Mouse (Mus musculus) embryonic facial prominence, embryonic 14.5 days (tissue): Measurements from ENCODE around the gene Peli2. TPM values are rescaled to one million over a fixed set of nuclear protein-coding genes. Genes with fewer than 3 reads are reported as not detected.

Experiments
- ATAC-seq: fragments of 200-750 bp; cut with Nextera tagmentation; 2 replicates; pipeline ENCODE4 v1.8.0; 2017; ENCODE audit warnings: low read depth, moderate number of reproducible peaks, moderate TSS enrichment
- DNase-seq: peaks from one replicate; pipeline ENCODE4 v3.0.0-alpha.2; 2015; ENCODE audit warnings: low spot score
- H3K27ac ChIP-seq: fragments of 300-500 bp; sonication (generic); replicated peaks from 2 replicates; pipeline ENCODE4 v1.5.1; 2014; ENCODE audit warnings: low read depth, mild to moderate bottlenecking, low read length, moderate library complexity
- H3K27me3 ChIP-seq: fragments of 300-500 bp; sonication (generic); replicated peaks from 2 replicates; pipeline ENCODE4 v1.6.1; 2014; ENCODE audit warnings: low read length; ENCODE audit not compliant: control insufficient read depth, insufficient read depth
- H3K36me3 ChIP-seq: fragments of 300-500 bp; sonication (generic); 2 replicates; pipeline ENCODE4 v1.6.1; 2014; ENCODE audit warnings: low read length, mixed read lengths; ENCODE audit not compliant: control insufficient read depth, insufficient read depth
- H3K4me1 ChIP-seq: fragments of 300-500 bp; sonication (generic); 2 replicates; pipeline ENCODE4 v1.6.1; 2014; ENCODE audit warnings: antibody characterized with exemption, low read length; ENCODE audit not compliant: control insufficient read depth, insufficient read depth
- H3K4me2 ChIP-seq: fragments of 300-500 bp; sonication (generic); 2 replicates; pipeline ENCODE4 v1.6.1; 2014; ENCODE audit warnings: low read depth, mild to moderate bottlenecking, low read length, moderate library complexity, mixed read lengths
- H3K4me3 ChIP-seq: fragments of 300-500 bp; sonication (generic); 2 replicates; pipeline ENCODE4 v1.5.1; 2014; ENCODE audit warnings: low read depth, mild to moderate bottlenecking, low read length
- H3K9ac ChIP-seq: fragments of 300-500 bp; sonication (generic); 2 replicates; pipeline ENCODE4 v1.6.1; 2014; ENCODE audit warnings: low read depth, mild to moderate bottlenecking, low read length, moderate library complexity, mixed read lengths
- H3K9me3 ChIP-seq: fragments of 300-500 bp; sonication (generic); 2 replicates; pipeline ENCODE4 v1.6.1; 2016; ENCODE audit warnings: low read length; ENCODE audit not compliant: control insufficient read depth
- WGBS: fragments of 180-500 bp; shearing (Covaris S2); extraction: QIAGEN DNeasy Blood & Tissue Kit; methylation state at CpG from one replicate; pipeline ENCODE4 v1.1.7; 2014; 5-methylcytosine and 5-hydroxymethylcytosine counted together
- polyA plus RNA-seq: library from polyadenylated mRNA; unstranded; fragments of >200 nt; fragmentation: Nextera tagmentation; extraction: Ambion mirVana; gene quantifications from 2 replicates; pipeline ENCODE4 v1.2.1, GENCODE M21; 2014

Gene Peli2
- polyA plus RNA-seq, 1 experiment from 2014 or later = 5.5 TPM

GRCm38 (mm10) chr14:48289602-48290599 is 169.3 kb downstream of the Peli2 start:
- Histone ChIP-seq H3K36me3 (no peaks in the 10 kb centered on the region), H3K4me3 (no peak overlapping the region), H3K4me1 (no peaks in the 10 kb centered on the region), H3K27ac (no peak overlapping the region), H3K4me2 (no peak overlapping the region), H3K27me3 (no peaks in the 10 kb centered on the region), H3K9ac (no peak overlapping the region), H3K9me3 (no peaks in the 10 kb centered on the region)
- DNase-seq (peak; percentile 24), ATAC-seq (no peak)
- 64% methylated on average over 10 of the region's 10 CpGs for WGBS

GRCm38 (mm10) chr14:48293498-48293897 is 172.9 kb downstream of the Peli2 start:
- Histone ChIP-seq H3K9ac (no peak overlapping the region), H3K36me3 (no peaks in the 10 kb centered on the region), H3K4me1 (peaks cover 10% of the 10 kb centered on the region), H3K27ac (no peak overlapping the region), H3K9me3 (no peaks in the 10 kb centered on the region), H3K4me3 (no peak overlapping the region), H3K27me3 (no peaks in the 10 kb centered on the region), H3K4me2 (no peak overlapping the region)
- DNase-seq = no peak
- 89% methylated on average over 7 of the region's 7 CpGs for WGBS
- ATAC-seq = no peak

DNA sequence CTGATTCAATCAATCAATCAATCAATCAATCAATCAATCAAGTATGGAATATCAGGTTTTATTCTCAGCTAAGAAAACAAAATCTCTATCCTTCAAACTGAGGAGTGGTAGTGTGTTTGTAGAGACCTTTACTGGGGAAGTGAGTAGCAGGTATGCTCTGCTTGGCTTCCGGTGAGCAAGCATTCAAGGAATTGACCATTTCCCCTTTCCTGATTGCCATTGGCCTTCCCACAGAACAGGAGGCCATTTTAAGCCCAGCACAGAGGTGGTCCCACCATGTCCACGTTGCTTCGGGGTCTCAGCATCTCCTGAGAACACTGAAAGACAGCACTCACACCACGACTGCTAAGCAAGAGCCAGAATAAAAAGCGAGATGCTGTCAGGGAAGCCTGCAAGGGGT is 174.8 kb downstream of the Peli2 start:
- ATAC-seq (no peak), DNase-seq (no peak)
- Histone ChIP-seq H3K9ac (no peak overlapping the region), H3K4me2 (peak overlapping the region; percentile 4; the same call in 1 of the 2 replicates), H3K27me3 (no peaks in the 10 kb centered on the region), H3K9me3 (no peaks in the 10 kb centered on the region), H3K36me3 (no peaks in the 10 kb centered on the region), H3K4me3 (no peak overlapping the region), H3K4me1 (peaks cover 10% of the 10 kb centered on the region), H3K27ac (no peak overlapping the region)
- 49% methylated on average over 5 of the region's 5 CpGs for WGBS

GRCm38 (mm10) chr14:48295815-48296271 is 175.2 kb downstream of the Peli2 start:
- WGBS = 14% methylated on average over 7 of the region's 7 CpGs
- ATAC-seq = peak; percentile 41; the same call in 1 of the 2 replicates
- peak overlapping the region; percentile 4; the same call in 1 of the 2 replicates for H3K4me2 ChIP-seq

DNA sequence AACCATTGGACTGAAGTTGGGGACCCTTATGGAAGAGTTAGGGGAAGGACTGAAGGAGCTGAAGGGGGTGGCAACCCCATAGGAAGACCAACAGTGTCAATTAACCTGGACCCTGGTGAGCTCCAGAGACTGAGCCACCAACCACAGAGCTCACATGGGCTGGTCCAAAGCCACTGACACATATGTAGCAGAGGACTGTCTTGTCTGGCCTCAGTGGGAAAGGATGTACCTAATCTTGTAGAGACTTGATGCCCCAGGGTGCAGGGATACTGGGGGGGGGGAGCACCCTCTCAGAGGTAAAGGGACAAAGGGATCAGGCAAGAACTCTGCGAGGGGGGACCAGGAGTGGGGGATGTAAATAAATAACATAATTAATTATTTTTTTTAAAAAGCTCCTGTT is 176.2 kb downstream of the Peli2 start:
- Histone ChIP-seq H3K9ac (no peak overlapping the region), H3K4me1 (peaks cover 10% of the 10 kb centered on the region), H3K4me2 (no peak overlapping the region), H3K9me3 (no peaks in the 10 kb centered on the region), H3K27ac (no peak overlapping the region), H3K36me3 (no peaks in the 10 kb centered on the region), H3K27me3 (no peaks in the 10 kb centered on the region), H3K4me3 (no peak overlapping the region)
- DNase-seq (no peak), ATAC-seq (no peak)
- WGBS = 72% methylated on average over 1 of the region's 1 CpGs

More at GRCm38 (mm10) chr14:48295815-48296271, 175.2 kb downstream of the Peli2 start:
- Histone ChIP-seq H3K27ac (no peak overlapping the region), H3K4me1 (peaks cover 10% of the 10 kb centered on the region), H3K9ac (no peak overlapping the region), H3K27me3 (no peaks in the 10 kb centered on the region), H3K4me3 (no peak overlapping the region), H3K36me3 (no peaks in the 10 kb centered on the region), H3K9me3 (no peaks in the 10 kb centered on the region)
- peak; percentile 55 for DNase-seq

DNA sequence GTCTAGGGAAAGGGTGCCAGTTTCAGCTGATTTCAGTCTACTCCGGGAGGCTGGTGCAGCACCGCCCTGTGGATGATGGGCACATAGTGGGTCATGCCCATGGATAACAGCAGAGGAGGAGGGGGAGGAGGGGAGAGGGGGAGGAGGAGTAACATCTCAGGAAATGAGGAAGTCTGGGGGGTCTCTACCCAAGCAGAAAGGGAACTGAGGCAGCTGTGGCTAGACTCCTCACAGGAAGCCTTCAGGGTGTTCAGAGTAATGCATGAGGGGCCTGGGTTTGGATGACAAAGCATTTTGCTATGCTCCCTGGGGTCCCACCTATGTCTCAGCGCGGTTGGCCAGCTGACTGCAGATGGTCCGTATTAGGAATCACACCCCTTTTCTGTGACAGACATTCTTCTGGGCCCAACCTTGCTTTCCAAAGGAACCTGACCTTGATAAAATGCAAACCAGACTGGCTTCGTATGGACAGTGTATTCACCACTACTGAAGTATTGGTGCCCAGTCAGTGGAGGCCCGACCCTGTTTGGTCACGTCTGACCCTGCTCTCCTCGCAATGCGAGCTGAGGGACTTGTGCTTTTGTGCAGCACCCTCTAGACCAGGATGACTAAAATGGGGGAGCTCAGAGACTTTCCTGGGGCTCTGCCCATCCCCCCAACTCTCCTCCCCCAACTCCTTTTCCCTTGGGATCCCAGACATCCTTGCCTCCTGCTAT is 182.0 kb downstream of the Peli2 start:
- no peak; the same call in 1 of the 2 replicates for ATAC-seq
- Histone ChIP-seq H3K4me3 (no peak overlapping the region), H3K4me1 (no peaks in the 10 kb centered on the region; the same call in 1 of the 2 replicates), H3K27me3 (no peaks in the 10 kb centered on the region), H3K27ac (no peak overlapping the region), H3K36me3 (no peaks in the 10 kb centered on the region), H3K9me3 (no peaks in the 10 kb centered on the region), H3K4me2 (no peak overlapping the region), H3K9ac (no peak overlapping the region)
- no peak for DNase-seq
- 69% methylated on average over 10 of the region's 10 CpGs for WGBS

DNA sequence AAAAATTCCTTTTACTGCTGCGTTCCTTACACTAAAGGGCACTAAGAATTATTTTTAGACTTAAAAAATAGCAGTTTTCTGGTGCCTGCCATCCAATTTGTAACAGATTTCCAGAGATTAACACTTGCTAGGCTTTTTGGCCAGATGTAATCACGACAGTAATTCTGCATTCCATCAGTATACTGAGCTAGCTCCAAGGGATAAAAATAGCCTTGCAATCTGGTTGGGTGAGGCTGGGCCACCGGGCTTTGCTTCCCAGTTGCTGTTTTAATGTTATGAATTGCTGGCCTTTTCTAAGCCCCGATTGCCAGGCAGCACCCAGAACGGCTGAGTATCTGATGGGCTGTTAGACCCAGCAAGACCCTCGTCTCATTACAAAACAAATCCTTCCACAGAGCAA is 182.6 kb downstream of the Peli2 start:
- Histone ChIP-seq H3K9ac (no peak overlapping the region), H3K9me3 (no peaks in the 10 kb centered on the region), H3K4me3 (no peak overlapping the region), H3K27me3 (no peaks in the 10 kb centered on the region), H3K4me1 (no peaks in the 10 kb centered on the region; the same call in 1 of the 2 replicates), H3K4me2 (no peak overlapping the region), H3K36me3 (no peaks in the 10 kb centered on the region), H3K27ac (no peak overlapping the region)
- WGBS = 26% methylated on average over 6 of the region's 6 CpGs
- ATAC-seq (no peak), DNase-seq (peak; percentile 71)

DNA sequence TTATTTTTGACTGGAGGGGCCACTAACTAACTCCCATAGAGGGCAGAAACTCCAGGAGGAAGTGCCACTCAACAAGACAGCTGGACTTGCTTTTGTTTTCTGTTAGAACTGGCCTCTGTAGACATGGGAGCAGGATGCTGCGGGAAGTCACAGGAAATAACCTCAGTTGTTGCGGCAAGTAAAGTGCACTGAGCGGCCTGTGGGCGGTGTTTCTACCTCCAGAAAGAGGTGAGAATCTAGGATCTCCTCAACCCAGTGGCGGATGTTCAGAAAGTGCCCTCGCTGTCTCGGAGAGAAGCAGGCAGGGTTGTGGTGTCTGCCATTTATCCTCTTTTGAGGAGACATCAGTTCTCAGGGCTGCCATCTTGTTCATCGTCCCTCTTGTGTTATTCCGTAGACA is 183.2 kb downstream of the Peli2 start:
- DNase-seq = peak; percentile 14
- no peak for ATAC-seq

More for the DNA sequence above, 183.2 kb downstream of the Peli2 start:
- Histone ChIP-seq H3K27ac (no peak overlapping the region), H3K4me3 (no peak overlapping the region), H3K27me3 (no peaks in the 10 kb centered on the region), H3K36me3 (no peaks in the 10 kb centered on the region), H3K4me1 (no peaks in the 10 kb centered on the region; the same call in 1 of the 2 replicates), H3K9ac (no peak overlapping the region), H3K9me3 (no peaks in the 10 kb centered on the region), H3K4me2 (no peak overlapping the region)
- 82% methylated on average over 9 of the region's 9 CpGs for WGBS
